Mouse (Mus musculus) induced T-regulatory cell, adult 2 months (primary cell): ENCODE results near the gene Pes1.
"Not testable (repeated sequence)": the region's sequence is repeated elsewhere in the genome, so short reads cannot be mapped to it uniquely, and the experiment has no call there.

Experiments
- DNase-seq: peaks from one replicate; pipeline ENCODE4 v3.0.0-alpha.2; 2012; ENCODE audit warnings: low read depth

Pes1 gene

GRCm38 (mm10) chr11:4006462-4006861 is 42.7 kb downstream of the Pes1 start:
- no peak for DNase-seq

GRCm38 (mm10) chr11:4012616-4013015 is 48.8 kb downstream of the Pes1 start:
- DNase-seq: no peak

GRCm38 (mm10) chr11:4015796-4016195 is 52.0 kb downstream of the Pes1 start:
- not testable (repeated sequence) for DNase-seq

- DNase-seq: not testable (repeated sequence)
Observed at GRCm38 (mm10) chr11:4022111-4022510, 58.3 kb downstream of the Pes1 start.

- DNase-seq: no peak
Observed at GRCm38 (mm10) chr11:4023321-4023720, 59.5 kb downstream of the Pes1 start.

- DNase-seq: no peak
Observed at GRCm38 (mm10) chr11:4027066-4027465, 63.3 kb downstream of the Pes1 start.

- no peak for DNase-seq
Observed at GRCm38 (mm10) chr11:4027561-4028334, 64.0 kb downstream of the Pes1 start.

- DNase-seq: no peak
Observed at GRCm38 (mm10) chr11:4029343-4029742, 65.6 kb downstream of the Pes1 start.
